8 mouse cellular contexts compared by ENCODE assay signal in genomic region chr13:28417929-28418881, GRCm38 (mm10).
DNase-seq lines count a peak whose midpoint lies in the region; ATAC-seq lines count a peak whose summit lies in the region.

No protein-coding gene starts in this region.

- peak overlapping the region; percentile 95 for H3K27ac ChIP-seq in forebrain, embryonic 16.5 days (ENCODE audit: low read length)
- H3K27ac ChIP-seq in liver, embryonic 13.5 days, result no peak overlapping the region; the same call in 1 of the 2 replicates

- peak overlapping the region; percentile 39 for H3K4me3 ChIP-seq in forebrain, embryonic 16.5 days (replicated peaks; ENCODE audit: low read length)
- no peak overlapping the region for H3K4me3 ChIP-seq in liver, embryonic 13.5 days (replicated peaks)

- peak overlapping the region; percentile 57 for H3K9ac ChIP-seq in forebrain, embryonic 16.5 days (replicated peaks; ENCODE audit: low read depth, low read length)
- H3K9ac ChIP-seq in liver, embryonic 13.5 days, result peak overlapping the region; percentile 13; the same call in 1 of the 2 replicates

- H3K4me2 ChIP-seq in forebrain, embryonic 16.5 days (ENCODE audit: low read length), result peak overlapping the region; percentile 61
- peak overlapping the region; percentile 51 for H3K4me2 ChIP-seq in liver, embryonic 13.5 days

- H3K9me3 ChIP-seq in forebrain, embryonic 16.5 days (ENCODE audit: control insufficient read depth, low read length), result no peaks in the 10 kb centered on the region
- H3K9me3 ChIP-seq in liver, embryonic 13.5 days (replicated peaks), result no peaks in the 10 kb centered on the region

- ATAC-seq in forebrain, embryonic 16.5 days, result peak; percentile 15
- ATAC-seq in liver, embryonic 13.5 days (ENCODE audit: low read depth), result peak; percentile 70

- peak; percentile 93 for DNase-seq in 3T3-L1 (ENCODE audit: low read depth, low spot score)
- DNase-seq in cerebellum, adult 18-20 months, result peak; percentile 28 to 47
- peak; percentile 49 to 72 for DNase-seq in heart, postnatal 14 days
- peak; percentile 82 to 86 for DNase-seq in kidney, postnatal 4 days
- no peak for DNase-seq in liver, embryonic 13.5 days
- DNase-seq in naive thymus-derived CD4-positive, alpha-beta T cell, adult 2 months (ENCODE audit: low read depth), result peak; percentile 41
- peak; percentile 36 for DNase-seq in testis, postnatal 14 days (ENCODE audit: low spot score)

- peaks cover 60% of the 10 kb centered on the region for H3K4me1 ChIP-seq in forebrain, embryonic 16.5 days (replicated peaks; ENCODE audit: control insufficient read depth, insufficient read depth, low read length)
- H3K4me1 ChIP-seq in liver, embryonic 13.5 days (replicated peaks), result peaks cover 17% of the 10 kb centered on the region

- WGBS in forebrain, embryonic 16.5 days, result 5% methylated on average over 11 of the region's 11 CpGs
- WGBS in liver, embryonic 13.5 days (ENCODE audit: insufficient replicate concordance), result 26% methylated on average over 11 of the region's 11 CpGs

- no peaks in the 10 kb centered on the region for H3K36me3 ChIP-seq in forebrain, embryonic 16.5 days (ENCODE audit: control insufficient read depth, insufficient read depth)
- H3K36me3 ChIP-seq in liver, embryonic 13.5 days, result no peaks in the 10 kb centered on the region

- intact Hi-C loops in heart, postnatal 14 days (cut with DNase I), result loop anchor here (2.0 to 10.0 kb wide), 5 partner anchors 299 to 1417 kb away; partner anchors contain the start of gene Sox4

- no peaks in the 10 kb centered on the region for H3K27me3 ChIP-seq in forebrain, embryonic 16.5 days (replicated peaks; ENCODE audit: control insufficient read depth, insufficient read depth, low read length)
- no peaks in the 10 kb centered on the region for H3K27me3 ChIP-seq in liver, embryonic 13.5 days
